Mouse (Mus musculus) gastrocnemius, postnatal 4 days (tissue): Measurements from ENCODE around the gene Cstf1. TPM values are rescaled to one million over a fixed set of nuclear protein-coding genes. Genes with fewer than 3 reads are reported as not detected.

ENCODE experiments used
- DNase-seq, 2 experiments: peaks; one replicate each; pipeline ENCODE4 v3.0.0; 2021 to 2022; ENCODE audit warnings: low spot score in 2 of 2, mixed read lengths in 2 of 2
- total RNA-seq, 2 experiments: library from RNA; stranded (reverse); gene quantifications; 2 replicates each; pipeline ENCODE4 v1.2.3; 2021

The Cstf1 gene
- total RNA-seq, 2 experiments from 2014 or later, result 27.0 to 29.9 TPM

- no peak for DNase-seq
These were observed 42.8 kb downstream of the Cstf1 start for GRCm38 (mm10) chr2:172413273-172413672.

- no peak for DNase-seq
These were observed 43.4 kb downstream of the Cstf1 start for GRCm38 (mm10) chr2:172413894-172414293.

GRCm38 (mm10) chr2:172416218-172416617, 45.7 kb downstream of the Cstf1 start:
- DNase-seq, result no peak

- DNase-seq, result no peak
These were observed 46.4 kb downstream of the Cstf1 start for GRCm38 (mm10) chr2:172416876-172417275.

- DNase-seq, result no peak
These were observed 47.7 kb downstream of the Cstf1 start for GRCm38 (mm10) chr2:172418208-172418607.

- no peak for DNase-seq
These were observed 60.1 kb downstream of the Cstf1 start for GRCm38 (mm10) chr2:172430609-172431008.

Other genes starting within 250 kb of the Cstf1 start
- gene Mc3r, start 122.2 kb upstream of the Cstf1 start, total RNA-seq, result not detected
- gene Fam210b, start 25.1 kb upstream of the Cstf1 start, total RNA-seq, result 1 to 10 TPM; 4.3 to 4.6 TPM
- 10 to 100 TPM; 12.2 to 12.8 TPM for gene Aurka, start 146 bp upstream of the Cstf1 start, total RNA-seq
- 1 to 10 TPM in 1 of 2 experiments, under 1 TPM in 1; 0.62 to 1.1 TPM for gene Cass4, start 23.1 kb downstream of the Cstf1 start, total RNA-seq
- 10 to 100 TPM; 45.3 to 45.4 TPM for gene Rtf2, start 69.9 kb downstream of the Cstf1 start, total RNA-seq
- not detected for gene Gcnt7, start 87.9 kb downstream of the Cstf1 start, total RNA-seq
- gene Fam209, start 101.8 kb downstream of the Cstf1 start, total RNA-seq, result 1 to 10 TPM in 1 of 2 experiments, under 1 TPM in 1; 0.83 to 1.1 TPM
- not detected for gene Tfap2c, start 178.9 kb downstream of the Cstf1 start, total RNA-seq